Mouse (Mus musculus) midbrain, embryonic 11.5 days (tissue): ENCODE results near the gene Impdh1. TPM values are rescaled to one million over a fixed set of nuclear protein-coding genes. Genes with fewer than 3 reads are reported as not detected.
A peak's percentile ranks its signal among the peaks of the same experiment; 100 is the strongest.

Source experiments
- ATAC-seq: fragments of 200-750 bp; cut with Nextera tagmentation; 2 replicates; pipeline ENCODE4 v1.8.0; 2017; ENCODE audit warnings: moderate TSS enrichment, moderate library complexity; ENCODE audit not compliant: low FRiP score
- DNase-seq: peaks from one replicate; pipeline ENCODE4 v3.0.0; 2015; ENCODE audit warnings: low spot score; ENCODE audit errors: missing footprints
- H3K27ac ChIP-seq: fragments of 300-500 bp; sonication (generic); 2 replicates; pipeline ENCODE4 v1.5.1; 2014; ENCODE audit warnings: low read depth, low read length
- H3K27me3 ChIP-seq: fragments of 300-500 bp; sonication (generic); 2 replicates; pipeline ENCODE4 v1.6.1; 2014; ENCODE audit warnings: mild to moderate bottlenecking, low read length, moderate library complexity, mixed read lengths; ENCODE audit not compliant: control insufficient read depth, insufficient read depth
- H3K36me3 ChIP-seq: fragments of 300-500 bp; sonication (generic); 2 replicates; pipeline ENCODE4 v1.6.1; 2014; ENCODE audit warnings: mild to moderate bottlenecking, low read length, moderate library complexity, mixed read lengths; ENCODE audit not compliant: control insufficient read depth, insufficient read depth
- H3K4me1 ChIP-seq: fragments of 300-500 bp; sonication (generic); 2 replicates; pipeline ENCODE4 v1.6.1; 2014; ENCODE audit warnings: low read length; ENCODE audit not compliant: control insufficient read depth, insufficient read depth
- H3K4me2 ChIP-seq: fragments of 300-500 bp; sonication (generic); 2 replicates; pipeline ENCODE4 v1.6.1; 2014; ENCODE audit warnings: mild to moderate bottlenecking, moderate library complexity
- H3K4me3 ChIP-seq: fragments of 300-500 bp; sonication (generic); 2 replicates; pipeline ENCODE4 v1.5.1; 2014; ENCODE audit warnings: low read depth, low read length
- H3K9ac ChIP-seq: fragments of 300-500 bp; sonication (generic); 2 replicates; pipeline ENCODE4 v1.6.1; 2014; ENCODE audit warnings: low read length
- H3K9me3 ChIP-seq: fragments of 300-500 bp; sonication (generic); 2 replicates; pipeline ENCODE4 v1.6.1; 2016; ENCODE audit warnings: low read length; ENCODE audit not compliant: control insufficient read depth
- WGBS: fragments of 180-500 bp; shearing (Covaris S2); extraction: QIAGEN DNeasy Blood & Tissue Kit; methylation state at CpG from one replicate; pipeline ENCODE4 v1.1.7; 2014; 5-methylcytosine and 5-hydroxymethylcytosine counted together
- polyA plus RNA-seq: library from polyadenylated mRNA; unstranded; fragments of >200 nt; fragmentation: Nextera tagmentation; extraction: Ambion mirVana; gene quantifications from 2 replicates; pipeline ENCODE4 v1.2.1, GENCODE M21; 2014

Impdh1 gene
- polyA plus RNA-seq, 1 experiment from 2014 or later, result 36.9 TPM

DNA sequence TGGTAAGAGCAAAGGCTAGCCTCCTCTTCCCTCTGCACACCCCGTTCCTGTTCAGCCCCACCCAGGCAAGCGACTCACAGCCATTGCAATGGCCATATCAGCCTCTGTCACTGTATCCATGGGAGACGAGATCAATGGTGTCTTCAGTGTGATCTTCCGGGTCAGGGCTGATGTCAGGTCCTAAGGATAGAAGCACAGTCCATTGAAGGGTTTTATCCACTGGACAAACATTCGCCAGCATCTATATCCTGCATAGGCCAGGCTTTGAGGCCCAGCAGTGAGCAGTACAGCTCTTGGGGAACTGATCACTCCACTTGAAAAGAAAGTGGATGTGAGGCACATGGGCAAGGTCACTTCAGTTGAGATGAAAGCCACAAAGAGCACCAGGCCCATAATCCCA is 9.1 kb downstream of the Impdh1 start:
- no peaks in the 10 kb centered on the region for H3K9me3 ChIP-seq
- H3K4me3 ChIP-seq, result no peak overlapping the region
- DNase-seq (peak; percentile 64), ATAC-seq (no peak)
- H3K9ac ChIP-seq, result no peak overlapping the region
- no peak overlapping the region for H3K4me2 ChIP-seq
- no peak overlapping the region for H3K27ac ChIP-seq
- H3K36me3 ChIP-seq, result peaks cover 3% of the 10 kb centered on the region; the same call in 1 of the 2 replicates
- H3K27me3 ChIP-seq, result no peaks in the 10 kb centered on the region
- H3K4me1 ChIP-seq, result peaks cover 5% of the 10 kb centered on the region
- WGBS, result 86% methylated on average over 5 of the region's 5 CpGs

DNA sequence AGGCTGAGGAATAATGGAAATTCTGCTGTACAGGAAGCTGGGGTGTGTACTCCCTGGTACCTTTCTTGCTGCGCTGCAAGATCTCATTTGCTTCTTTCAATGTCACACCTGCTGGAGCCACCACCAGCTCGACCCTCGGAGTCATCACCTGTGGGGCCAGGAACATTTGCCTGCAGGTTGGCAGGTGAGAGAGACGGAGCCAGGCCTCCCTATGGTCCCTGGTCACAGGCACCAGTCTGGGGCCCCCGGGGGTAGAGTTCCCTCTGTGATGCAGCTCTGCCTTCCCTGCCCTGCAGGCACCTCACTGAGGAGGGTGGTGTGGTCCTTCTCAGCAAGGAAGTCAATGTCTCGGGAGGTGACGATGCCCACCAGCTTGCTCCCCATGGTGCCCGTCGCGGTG is 10.2 kb downstream of the Impdh1 start:
- Histone ChIP-seq H3K4me3 (no peak overlapping the region), H3K9ac (no peak overlapping the region), H3K36me3 (peaks cover 3% of the 10 kb centered on the region; the same call in 1 of the 2 replicates), H3K4me1 (no peaks in the 10 kb centered on the region; the same call in none of the 2 replicates), H3K27ac (no peak overlapping the region), H3K27me3 (no peaks in the 10 kb centered on the region), H3K9me3 (no peaks in the 10 kb centered on the region), H3K4me2 (no peak overlapping the region)
- no peak for ATAC-seq
- DNase-seq, result peak; percentile 73
- 91% methylated on average over 10 of the region's 10 CpGs for WGBS

DNA sequence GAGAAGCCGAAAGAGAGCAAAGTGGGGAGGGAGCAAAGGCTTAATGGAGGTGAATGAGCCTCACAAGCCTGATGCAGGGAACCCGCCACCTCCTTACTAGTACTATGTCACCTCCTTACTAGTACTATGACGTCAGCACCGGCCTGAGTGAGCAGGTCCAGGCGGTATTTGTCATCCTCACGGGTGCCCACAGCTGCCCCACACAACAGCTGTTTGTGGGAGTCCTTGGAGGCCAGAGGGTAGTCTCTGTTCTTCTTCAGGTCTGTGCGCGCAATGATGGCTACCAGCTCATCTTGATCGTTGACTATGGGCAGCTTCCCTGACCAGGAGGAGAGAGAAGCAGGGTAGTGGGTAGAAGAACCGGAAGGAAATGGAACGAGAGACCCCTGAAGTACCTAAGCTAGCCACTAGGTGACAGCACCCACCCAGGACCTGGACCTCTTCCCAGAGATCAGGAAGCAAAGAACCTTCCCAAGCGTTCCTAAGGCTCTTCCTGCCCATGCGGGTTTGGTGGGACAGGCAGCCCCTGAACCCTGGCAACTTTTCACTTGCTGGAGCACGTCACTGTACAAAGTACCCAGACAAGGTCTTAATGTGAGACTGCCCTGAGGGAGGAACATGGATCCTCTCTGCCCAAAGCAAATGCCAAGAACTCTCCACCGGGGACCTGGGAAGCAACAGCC is 11.1 kb downstream of the Impdh1 start:
- 60% methylated on average over 15 of the region's 15 CpGs for WGBS
- peak; percentile 96 for DNase-seq
- H3K4me1 ChIP-seq, result no peaks in the 10 kb centered on the region; the same call in 1 of the 2 replicates
- H3K27me3 ChIP-seq, result no peaks in the 10 kb centered on the region
- H3K27ac ChIP-seq, result no peak overlapping the region
- no peak overlapping the region for H3K4me2 ChIP-seq
- no peaks in the 10 kb centered on the region for H3K9me3 ChIP-seq
- H3K36me3 ChIP-seq, result peaks cover 3% of the 10 kb centered on the region; the same call in 1 of the 2 replicates
- H3K4me3 ChIP-seq, result no peak overlapping the region
- ATAC-seq, result peak; percentile 28
- no peak overlapping the region for H3K9ac ChIP-seq

DNA sequence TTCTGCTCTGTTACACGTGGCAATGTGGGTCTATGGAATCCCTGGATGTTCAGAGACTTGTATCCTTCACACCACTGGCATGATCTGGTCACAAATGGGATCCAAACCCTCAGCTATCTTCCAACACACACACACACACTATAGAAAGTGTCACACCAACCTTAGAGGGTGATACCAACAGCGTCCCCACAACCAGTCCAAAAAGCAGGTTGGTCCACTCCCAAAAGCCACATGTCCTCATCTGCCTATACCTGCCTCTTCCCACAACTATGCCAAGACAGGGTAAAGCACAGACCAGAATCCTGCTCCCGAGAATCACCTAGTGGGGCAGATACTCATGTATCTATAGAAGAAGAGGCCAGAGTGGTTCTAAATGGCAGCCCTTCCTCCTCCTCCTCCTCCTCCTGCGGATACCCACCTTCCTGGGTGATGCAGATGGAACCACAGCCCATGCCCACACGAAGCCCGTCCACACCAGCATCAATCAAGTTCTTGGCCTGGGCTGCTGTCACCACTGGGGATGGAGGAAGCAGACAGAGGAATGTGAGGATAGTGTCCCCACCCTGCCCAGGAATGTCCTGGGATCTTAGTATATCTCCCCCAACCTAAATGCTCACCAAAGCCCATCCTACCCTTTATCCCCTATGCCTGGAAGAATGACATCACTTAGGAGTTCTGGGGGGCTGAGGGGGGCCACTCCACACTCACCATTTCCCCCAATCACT is 12.1 kb downstream of the Impdh1 start:
- DNase-seq (no peak), ATAC-seq (no peak)
- H3K4me2 ChIP-seq, result no peak overlapping the region
- H3K9ac ChIP-seq, result no peak overlapping the region
- WGBS, result 90% methylated on average over 6 of the region's 6 CpGs
- no peaks in the 10 kb centered on the region for H3K9me3 ChIP-seq
- H3K4me1 ChIP-seq, result no peaks in the 10 kb centered on the region; the same call in 1 of the 2 replicates
- H3K27ac ChIP-seq, result no peak overlapping the region
- H3K36me3 ChIP-seq, result peaks cover 3% of the 10 kb centered on the region; the same call in 1 of the 2 replicates
- no peak overlapping the region for H3K4me3 ChIP-seq
- no peaks in the 10 kb centered on the region for H3K27me3 ChIP-seq

DNA sequence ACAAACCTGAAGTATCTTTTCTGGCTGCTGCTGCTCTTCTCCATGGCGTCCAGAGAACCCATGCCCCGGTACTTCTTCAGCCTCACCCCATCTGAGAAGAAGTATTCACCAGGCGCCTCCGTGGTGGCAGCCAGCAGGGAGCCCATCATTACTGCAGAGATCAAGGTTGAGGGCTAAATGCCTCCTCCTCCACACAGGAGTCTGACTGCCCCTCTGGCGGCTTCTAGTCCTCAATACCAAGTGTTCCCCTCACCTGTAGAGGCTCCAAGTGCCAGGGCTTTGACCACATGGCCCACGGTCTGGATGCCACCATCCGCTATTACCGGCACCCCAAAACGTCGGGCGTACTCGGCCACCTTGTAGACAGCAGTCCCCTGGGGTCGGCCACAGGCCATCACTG is 13.1 kb downstream of the Impdh1 start:
- H3K4me2 ChIP-seq, result no peak overlapping the region
- no peak overlapping the region for H3K4me3 ChIP-seq
- ATAC-seq (no peak), DNase-seq (no peak)
- 90% methylated on average over 13 of the region's 13 CpGs for WGBS
- H3K4me1 ChIP-seq, result peaks cover 3% of the 10 kb centered on the region
- peaks cover 3% of the 10 kb centered on the region; the same call in 1 of the 2 replicates for H3K36me3 ChIP-seq
- no peak overlapping the region for H3K9ac ChIP-seq
- no peak overlapping the region for H3K27ac ChIP-seq
- no peaks in the 10 kb centered on the region for H3K9me3 ChIP-seq
- no peaks in the 10 kb centered on the region for H3K27me3 ChIP-seq

DNA sequence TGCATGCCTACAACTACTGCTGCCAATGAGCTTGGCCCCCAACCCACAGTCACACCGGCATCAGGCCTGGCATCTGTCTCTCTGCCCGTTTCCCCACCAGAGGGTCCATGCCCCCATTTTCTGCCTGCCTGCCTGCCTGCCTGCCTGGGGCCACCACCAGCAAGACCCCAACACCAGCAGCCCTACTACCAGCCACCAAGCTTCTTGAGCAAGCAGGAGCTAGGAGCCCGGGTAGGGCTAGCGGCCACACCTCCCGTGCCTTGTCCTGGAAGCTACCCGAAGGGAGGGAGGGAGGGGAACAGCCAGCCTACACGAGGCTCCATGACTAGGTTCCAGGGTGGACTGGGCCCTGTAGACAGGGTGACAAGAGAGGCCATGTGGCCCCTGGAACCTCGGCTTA is 14.2 kb downstream of the Impdh1 start:
- H3K36me3 ChIP-seq, result peaks cover 3% of the 10 kb centered on the region; the same call in 1 of the 2 replicates
- ATAC-seq (no peak), DNase-seq (no peak)
- H3K4me2 ChIP-seq, result no peak overlapping the region
- H3K27ac ChIP-seq, result no peak overlapping the region
- no peak overlapping the region for H3K9ac ChIP-seq
- peaks cover 3% of the 10 kb centered on the region for H3K4me1 ChIP-seq
- 92% methylated on average over 8 of the region's 8 CpGs for WGBS
- no peaks in the 10 kb centered on the region for H3K9me3 ChIP-seq
- no peak overlapping the region for H3K4me3 ChIP-seq
- H3K27me3 ChIP-seq, result no peaks in the 10 kb centered on the region

DNA sequence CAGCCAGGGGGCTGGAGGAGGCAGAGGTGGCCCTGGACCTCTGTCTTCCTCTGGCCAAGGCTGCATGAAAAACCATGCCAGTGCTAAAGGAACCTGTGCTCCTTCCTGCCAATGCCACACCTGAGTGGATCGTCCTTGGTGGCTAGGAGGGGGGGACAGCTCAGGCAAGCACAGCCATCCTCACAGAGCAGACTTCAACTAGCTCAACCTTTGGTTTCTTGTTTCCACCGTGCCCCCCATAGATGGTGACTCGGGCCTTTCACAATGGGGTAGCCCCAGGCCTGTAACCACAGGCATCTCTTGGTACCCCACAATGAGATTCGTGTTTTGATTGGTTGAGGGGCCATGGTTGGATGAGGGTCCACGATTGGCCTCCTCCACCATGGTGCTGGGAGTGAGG is 14.8 kb downstream of the Impdh1 start:
- Histone ChIP-seq H3K27ac (no peak overlapping the region), H3K36me3 (peaks cover 3% of the 10 kb centered on the region; the same call in 1 of the 2 replicates), H3K27me3 (no peaks in the 10 kb centered on the region), H3K9me3 (no peaks in the 10 kb centered on the region), H3K9ac (no peak overlapping the region), H3K4me2 (no peak overlapping the region), H3K4me3 (no peak overlapping the region), H3K4me1 (peaks cover 3% of the 10 kb centered on the region)
- ATAC-seq, result no peak
- 93% methylated on average over 5 of the region's 5 CpGs for WGBS
- DNase-seq, result no peak

DNA sequence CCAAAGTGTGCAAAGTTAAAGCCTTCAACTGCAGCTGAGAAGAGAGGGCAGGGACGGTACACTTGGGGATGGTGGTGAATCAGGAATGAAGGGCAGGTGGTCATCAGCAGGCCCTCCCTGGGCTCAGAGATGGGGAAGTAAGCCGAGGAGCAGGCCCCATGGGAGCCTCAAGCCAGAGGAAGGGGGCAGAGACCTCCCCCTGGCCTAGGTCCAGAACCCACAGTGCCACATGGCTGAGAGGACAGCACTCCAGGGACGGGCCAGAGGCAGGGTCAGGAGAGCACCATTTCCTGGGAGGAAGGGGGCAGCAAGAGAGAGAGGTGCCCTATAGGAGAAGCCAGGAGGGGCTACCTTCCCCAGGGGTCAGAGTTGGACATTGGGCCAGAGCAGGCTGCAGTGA is 15.7 kb downstream of the Impdh1 start:
- peaks cover 3% of the 10 kb centered on the region for H3K4me1 ChIP-seq
- ATAC-seq, result no peak
- H3K9me3 ChIP-seq, result no peaks in the 10 kb centered on the region
- H3K9ac ChIP-seq, result no peak overlapping the region
- 72% methylated on average over 3 of the region's 3 CpGs for WGBS
- no peak for DNase-seq
- H3K4me3 ChIP-seq, result no peak overlapping the region
- no peak overlapping the region for H3K27ac ChIP-seq
- H3K4me2 ChIP-seq, result no peak overlapping the region
- H3K36me3 ChIP-seq, result peaks cover 3% of the 10 kb centered on the region; the same call in 1 of the 2 replicates
- no peaks in the 10 kb centered on the region for H3K27me3 ChIP-seq

DNA sequence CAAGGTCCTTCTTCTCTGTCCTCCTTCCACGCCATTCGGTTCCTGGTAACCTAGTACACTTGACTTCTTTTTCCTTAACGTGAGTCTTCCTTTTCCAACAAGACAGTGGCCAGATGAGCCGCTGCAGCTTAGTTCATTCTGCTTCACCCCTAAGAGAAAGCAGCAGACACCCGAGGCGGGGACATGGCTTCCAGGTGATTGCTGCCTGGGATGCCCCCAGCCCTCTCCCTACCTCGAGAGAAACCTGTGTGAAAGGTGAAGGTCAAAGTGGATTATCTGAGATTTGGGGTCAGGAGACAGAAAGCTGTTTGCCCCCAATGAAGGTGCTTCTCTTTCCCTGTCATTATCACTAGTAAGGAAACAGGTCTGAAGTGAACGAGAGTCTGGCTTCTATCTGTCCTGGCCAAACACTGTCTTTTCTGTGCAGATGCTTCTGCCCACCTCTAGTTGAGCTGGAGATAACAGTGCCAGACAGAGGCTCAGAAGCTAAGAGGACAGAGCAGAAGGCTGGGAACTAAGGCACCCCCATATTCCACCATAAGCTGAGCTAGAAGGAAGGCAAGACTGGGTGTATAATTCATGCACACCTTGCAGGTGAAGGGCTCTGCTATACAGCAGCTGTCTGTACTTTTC is 16.8 kb downstream of the Impdh1 start:
- H3K27ac ChIP-seq, result no peak overlapping the region

More for the DNA sequence above, 16.8 kb downstream of the Impdh1 start:
- no peaks in the 10 kb centered on the region for H3K27me3 ChIP-seq
- H3K9ac ChIP-seq, result peak overlapping the region; percentile 47; the same call in 1 of the 2 replicates
- H3K4me1 ChIP-seq, result peaks cover 3% of the 10 kb centered on the region
- 44% methylated on average over 8 of the region's 8 CpGs for WGBS
- H3K36me3 ChIP-seq, result peaks cover 3% of the 10 kb centered on the region; the same call in 1 of the 2 replicates
- peak overlapping the region; percentile 40 for H3K4me2 ChIP-seq
- ATAC-seq (no peak), DNase-seq (no peak)
- no peaks in the 10 kb centered on the region for H3K9me3 ChIP-seq
- peak overlapping the region; percentile 13; the same call in 1 of the 2 replicates for H3K4me3 ChIP-seq
